Mouse (Mus musculus) CH12.LX (cell line): ENCODE data around the gene Loxl3. TPM values are rescaled to one million over a fixed set of nuclear protein-coding genes. Genes with fewer than 3 reads are reported as not detected.

Source experiments
- DNase-seq: peaks from one replicate; pipeline ENCODE4 v3.0.0-alpha.2; 2013; ENCODE audit errors: extremely low read depth
- H3K27ac ChIP-seq: 2 replicates; pipeline ENCODE4 v1.5.1; 2012; ENCODE audit warnings: low read depth, mild to moderate bottlenecking, control low read depth, moderate library complexity; ENCODE audit not compliant: insufficient read depth
- H3K27me3 ChIP-seq: replicated peaks from 2 replicates; pipeline ENCODE3; 2012; ENCODE audit warnings: inconsistent platforms
- H3K36me3 ChIP-seq, 2 experiments: replicated peaks in 1 of 2; 2 replicates each; pipeline versions ENCODE3 to v1.6.1; 2012; ENCODE audit warnings: inconsistent platforms in 1 of 2, low read length in 1 of 2, mild to moderate bottlenecking in 1 of 2, mixed read lengths in 1 of 2, moderate library complexity in 1 of 2; ENCODE audit not compliant: control insufficient read depth in 1 of 2, insufficient read depth in 1 of 2
- H3K4me1 ChIP-seq, 2 experiments: 2 replicates each; pipeline ENCODE4 v1.6.1; 2012; ENCODE audit warnings: inconsistent platforms in 1 of 2, moderate library complexity in 1 of 2; ENCODE audit not compliant: insufficient read depth in 2 of 2, control insufficient read depth in 1 of 2
- H3K4me2 ChIP-seq: 2 replicates; pipeline ENCODE4 v1.6.1; 2012; ENCODE audit warnings: low read depth, mild to moderate bottlenecking, control low read depth; ENCODE audit not compliant: poor library complexity, insufficient read depth, severe bottlenecking
- H3K4me3 ChIP-seq, 3 experiments: fragments of 150-350 bp in 1 of 3; sonication (generic) in 1 of 3; replicated peaks in 1 of 3; 2 replicates each; pipeline versions ENCODE3 to v1.5.1; 2011 to 2012; ENCODE audit warnings: low read depth in 2 of 3, low read length in 2 of 3, mild to moderate bottlenecking in 2 of 3, moderate library complexity in 2 of 3, control low read depth in 1 of 3, improper control_type of control experiment in 1 of 3, inconsistent platforms in 1 of 3, mixed read lengths in 1 of 3; ENCODE audit not compliant: poor library complexity in 1 of 3
- H3K79me2 ChIP-seq: replicated peaks from 2 replicates; pipeline ENCODE4 v1.6.1; 2012; ENCODE audit warnings: mild to moderate bottlenecking, moderate library complexity; ENCODE audit not compliant: control insufficient read depth, poor library complexity, insufficient read depth, severe bottlenecking; ENCODE audit errors: extremely low read depth
- H3K9ac ChIP-seq: 2 replicates; pipeline ENCODE4 v1.6.1; 2012; ENCODE audit warnings: low read depth, mild to moderate bottlenecking, control low read depth, moderate library complexity; ENCODE audit not compliant: insufficient read depth
- H3K9me3 ChIP-seq: replicated peaks from 2 replicates; pipeline ENCODE3; 2012; ENCODE audit warnings: low read length, inconsistent platforms, mixed read lengths
- CHD1 ChIP-seq: IDR thresholded peaks from 2 replicates; pipeline ENCODE4 v1.6.1; 2012; ENCODE audit warnings: low read depth, low read length, improper control_type of control experiment, inconsistent platforms
- IRF4 ChIP-seq: IDR thresholded peaks from 2 replicates; pipeline ENCODE4 v1.6.1; 2014; ENCODE audit warnings: low read depth, mild to moderate bottlenecking, inconsistent platforms, low read length, improper control_type of control experiment
- RAD21 ChIP-seq: IDR thresholded peaks from 2 replicates; pipeline ENCODE4 v1.6.1; 2011; ENCODE audit warnings: low read depth, mild to moderate bottlenecking, low read length, improper control_type of control experiment, moderate library complexity
- SMC3 ChIP-seq: IDR thresholded peaks from 2 replicates; pipeline ENCODE4 v1.6.1; 2011; ENCODE audit warnings: low read depth, low read length, improper control_type of control experiment
- ZMIZ1 ChIP-seq: IDR thresholded peaks from 2 replicates; pipeline ENCODE4 v1.6.1; 2012; ENCODE audit warnings: low read depth, mild to moderate bottlenecking, inconsistent platforms, low read length, improper control_type of control experiment
- dilution Hi-C: fragments of 300-500 bp; cut with MboI; formaldehyde crosslinking; loops from 2 replicates; pipeline ENCODE4 v1.14.3; 2020; ENCODE audit warnings: low sequenced_read_pairs; ENCODE audit not compliant: extremely low pct_unique_long_range_greater_than_20kb, extremely low pct_ligation_motif_present
- in situ Hi-C: fragments of 300-500 bp; cut with MboI; formaldehyde crosslinking; loops from 3 replicates; pipeline ENCODE4 v1.14.3; 2019; ENCODE audit warnings: low sequenced_read_pairs, low pct_ligation_motif_present, low pct_unique_long_range_greater_than_20kb, mixed read lengths
- polyA plus RNA-seq: library from polyadenylated mRNA; unstranded; fragments of >175 nt; gene quantifications from 2 replicates; pipeline ENCODE4 v1.2.1, GENCODE M21; 2012; ENCODE audit warnings: low read depth; ENCODE audit not compliant: insufficient read length
- total RNA-seq, 2 experiments: library from RNA; depleted of rRNA; stranded (reverse); fragments of 300-350 nt in 1 of 2; fragments of >200 nt in 1 of 2; gene quantifications; 2 replicates each; pipeline ENCODE4 v1.2.3; 2012 to 2014

Loxl3 gene
- total and polyA plus RNA-seq, 3 experiments = 0.05 to 0.93 (median 0.74) TPM

DNA sequence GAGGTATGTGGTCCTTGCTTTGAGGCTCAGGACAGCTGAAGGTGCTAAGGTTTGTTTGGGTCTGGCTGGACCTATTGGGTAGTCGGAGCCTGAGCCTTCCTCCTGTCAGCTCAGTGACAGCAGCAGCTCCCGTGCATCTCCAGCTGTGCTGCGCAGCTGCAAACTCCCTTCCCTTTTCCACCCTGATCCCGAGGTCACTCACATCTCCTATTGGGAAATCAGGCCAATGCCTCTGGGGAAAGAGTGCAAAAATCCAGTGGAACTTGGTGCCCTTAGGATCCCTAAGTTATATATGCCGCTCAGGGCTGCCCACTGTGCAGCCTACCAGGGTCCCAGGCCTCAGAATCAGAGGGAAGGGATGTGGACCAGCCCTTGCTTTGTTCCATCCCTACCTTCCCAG, 49.5 kb downstream of the Loxl3 start:
- H3K4me2 ChIP-seq = no peak overlapping the region
- in situ Hi-C loops = no loop called here
- TF ChIP-seq RAD21 (no peak), ZMIZ1 (no peak)
- TF ChIP-seq, all 38 proteins: peak for 0
- Histone ChIP-seq H3K36me3 (peaks cover 11 to 38% of the 10 kb centered on the region in 2 experiments), H3K4me3 (no peak overlapping the region), H3K27ac (no peak overlapping the region), H3K79me2 (no peaks in the 10 kb centered on the region), H3K4me1 (peaks cover 7 to 21% of the 10 kb centered on the region in 2 experiments; a peak in 3 of 4 replicates), H3K27me3 (no peaks in the 10 kb centered on the region), H3K9me3 (no peaks in the 10 kb centered on the region), H3K9ac (no peak overlapping the region)
- dilution Hi-C loops = no loop called here
- no peak for DNase-seq

DNA sequence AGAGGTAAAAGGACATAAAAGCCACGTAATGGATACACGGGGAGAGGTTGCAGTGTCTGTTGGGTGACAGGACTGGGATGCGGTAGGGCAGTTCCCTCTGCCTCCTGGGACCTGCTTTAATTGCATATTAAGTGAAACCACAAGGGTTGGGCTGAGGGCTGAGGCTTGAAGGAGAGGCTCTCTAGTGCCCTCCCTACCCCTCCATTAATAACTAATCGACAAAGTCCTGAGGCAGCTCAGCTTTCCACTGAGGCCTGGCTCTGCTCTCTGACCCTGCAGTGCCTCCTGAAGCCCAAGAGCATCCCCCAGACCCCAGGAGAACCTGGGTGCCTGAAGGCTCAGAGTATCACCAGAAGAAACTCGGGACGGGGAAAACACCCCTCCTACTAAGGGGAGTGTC, 50.5 kb downstream of the Loxl3 start:
- H3K36me3 ChIP-seq = peaks cover 11 to 38% of the 10 kb centered on the region in 2 experiments
- dilution Hi-C loops = no loop called here
- H3K4me1 ChIP-seq = peaks cover 6 to 14% of the 10 kb centered on the region in 2 experiments; a peak in 3 of 4 replicates
- TF ChIP-seq SMC3 = no peak
- DNase-seq = peak; percentile 11
- H3K9ac ChIP-seq = no peak overlapping the region
- H3K4me2 ChIP-seq = no peak overlapping the region
- H3K4me3 ChIP-seq = no peak overlapping the region
- no peaks in the 10 kb centered on the region for H3K79me2 ChIP-seq
- no peak overlapping the region for H3K27ac ChIP-seq
- H3K9me3 ChIP-seq = no peaks in the 10 kb centered on the region
- in situ Hi-C loops = no loop called here
- H3K27me3 ChIP-seq = no peaks in the 10 kb centered on the region

DNA sequence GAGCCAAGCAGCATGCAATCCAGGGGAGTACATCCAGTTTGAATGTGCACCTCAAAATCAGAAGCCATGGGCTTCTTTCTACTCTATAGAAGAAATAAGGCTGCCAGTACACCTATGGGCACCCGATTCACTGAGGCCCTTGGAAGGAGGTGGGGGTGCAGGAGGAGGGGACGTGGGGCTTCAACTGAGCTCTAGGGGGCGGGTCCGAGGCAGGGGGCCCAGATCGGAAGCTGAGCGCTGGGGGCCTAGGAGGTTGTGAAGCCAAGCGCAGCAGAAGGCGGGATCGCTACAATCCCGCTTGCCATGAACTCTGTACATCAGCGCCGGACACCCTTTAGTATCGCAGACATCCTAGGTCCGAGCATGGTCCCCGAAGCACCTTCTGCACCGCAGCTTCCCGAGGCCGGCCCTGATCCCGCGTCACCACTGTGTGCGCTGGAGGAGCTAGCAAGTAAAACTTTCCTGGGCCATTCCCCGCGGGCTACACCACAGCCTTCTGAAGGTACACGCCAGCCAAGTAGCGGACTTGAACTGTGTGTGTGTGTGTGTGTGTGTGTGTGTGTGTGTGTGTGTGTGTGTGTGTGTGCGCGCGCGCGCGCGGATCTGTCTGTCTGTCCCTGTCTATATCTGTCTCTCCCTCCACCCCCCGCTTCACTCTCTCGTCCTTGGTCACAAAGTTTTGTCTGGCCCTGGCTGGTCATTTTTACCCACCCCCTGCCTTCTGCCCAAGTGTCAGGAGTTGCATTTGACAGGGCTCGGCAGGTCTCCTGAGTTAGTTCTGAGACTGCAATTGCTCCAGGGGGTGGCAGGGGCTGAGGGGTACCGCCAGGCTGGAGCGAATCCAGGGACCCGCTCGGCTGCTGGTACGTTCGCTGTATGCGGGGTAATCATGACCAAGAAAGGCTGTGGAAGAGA, 52.4 kb downstream of the Loxl3 start, which contains the start of gene Lbx2:
Gene Lbx2, plus strand, starts transcription at position 247 of the 915 bp plus-strand sequence.
- Histone ChIP-seq H3K4me2 (no peak within 1 kb of the TSS), H3K4me1 (peaks cover 4 to 8% of the 10 kb centered on the region in 2 experiments; a peak in 3 of 4 replicates), H3K27ac (no peak within 1 kb of the TSS), H3K79me2 (no peaks in the 10 kb centered on the region), H3K36me3 (peaks cover 3 to 20% of the 10 kb centered on the region in 2 experiments), H3K9me3 (no peaks in the 10 kb centered on the region), H3K9ac (no peak within 1 kb of the TSS), H3K27me3 (no peaks in the 10 kb centered on the region), H3K4me3 (no peak within 1 kb of the TSS)
- TF ChIP-seq IRF4 (no peak), CHD1 (no peak)
- dilution Hi-C loops (no loop called here), in situ Hi-C loops (no loop called here)
- no peak for DNase-seq
